Mouse (Mus musculus) fat pad, adult 2 months (tissue): ENCODE data around the gene Maneal.

Experiments used
- DNase-seq: peaks from one replicate; pipeline ENCODE4 v3.0.0-alpha.2; 2011; ENCODE audit warnings: low read depth, low spot score; ENCODE audit errors: extremely low read depth

The Maneal gene

GRCm38 (mm10) chr4:124861283-124862188 lies at the start of gene Maneal:
Gene Maneal, minus strand, starts transcription at chr4:124862171.
- DNase-seq: no peak

- DNase-seq: no peak
Observed at GRCm38 (mm10) chr4:124905971-124906822, 44.2 kb upstream of the Maneal start.

GRCm38 (mm10) chr4:124905417-124905816 lies 43.4 kb upstream of the Maneal start:
- no peak for DNase-seq

- DNase-seq: no peak
Observed at GRCm38 (mm10) chr4:124899906-124900305, 37.9 kb upstream of the Maneal start.

- no peak for DNase-seq
Observed at GRCm38 (mm10) chr4:124898428-124898827, 36.5 kb upstream of the Maneal start.

- no peak for DNase-seq
Observed at GRCm38 (mm10) chr4:124894508-124895428, 32.8 kb upstream of the Maneal start.

- DNase-seq: no peak
Observed at GRCm38 (mm10) chr4:124893769-124894168, 31.8 kb upstream of the Maneal start.

- DNase-seq: no peak
Observed at GRCm38 (mm10) chr4:124890831-124891230, 28.9 kb upstream of the Maneal start.

- no peak for DNase-seq
Observed at GRCm38 (mm10) chr4:124889935-124890334, 28.0 kb upstream of the Maneal start.

GRCm38 (mm10) chr4:124888702-124889101 lies 26.7 kb upstream of the Maneal start:
- DNase-seq: peak; percentile 1

GRCm38 (mm10) chr4:124882151-124882729 lies 20.3 kb upstream of the Maneal start:
- no peak for DNase-seq

GRCm38 (mm10) chr4:124881341-124881908 lies 19.5 kb upstream of the Maneal start:
- DNase-seq: no peak

GRCm38 (mm10) chr4:124880599-124880998 lies 18.6 kb upstream of the Maneal start, which contains the start of gene Epha10:
Gene Epha10, plus strand, starts transcription at chr4:124880899.
- DNase-seq: no peak

- DNase-seq: no peak
Observed at GRCm38 (mm10) chr4:124872719-124873118, 10.7 kb upstream of the Maneal start.

- DNase-seq: no peak
Observed at GRCm38 (mm10) chr4:124860446-124860845, 1.5 kb downstream of the Maneal start.

GRCm38 (mm10) chr4:124858370-124858769 lies 3.6 kb downstream of the Maneal start:
- DNase-seq: no peak

GRCm38 (mm10) chr4:124856294-124856693 lies 5.7 kb downstream of the Maneal start:
- peak; percentile 47 for DNase-seq

- DNase-seq: no peak
Observed at GRCm38 (mm10) chr4:124850933-124851658, 10.9 kb downstream of the Maneal start, which contains the start of gene 1110065P20Rik. Gene 1110065P20Rik, minus strand, starts transcription at chr4:124851196.

- DNase-seq: no peak
Observed at GRCm38 (mm10) chr4:124850261-124850913, 11.6 kb downstream of the Maneal start, which contains the start of gene Yrdc. Gene Yrdc, plus strand, starts transcription at chr4:124850679.
